Mouse (Mus musculus) lung, embryonic 15.5 days (tissue): ENCODE data around the gene Eef2. TPM values are rescaled to one million over a fixed set of nuclear protein-coding genes. Genes with fewer than 3 reads are reported as not detected.
"Not testable (repeated sequence)": the region's sequence is repeated elsewhere in the genome, so short reads cannot be mapped to it uniquely, and the experiment has no call there.

Experiments used
- ATAC-seq: fragments of 200-750 bp; cut with Nextera tagmentation; 2 replicates; pipeline ENCODE4 v1.8.0; 2017; ENCODE audit warnings: moderate number of reproducible peaks, borderline replicate concordance; ENCODE audit not compliant: low FRiP score, low TSS enrichment; ENCODE audit errors: extremely low read depth
- H3K27ac ChIP-seq: fragments of 300-500 bp; sonication (generic); 2 replicates; pipeline ENCODE4 v1.5.1; 2015; ENCODE audit warnings: moderate library complexity, mild to moderate bottlenecking, inconsistent platforms
- H3K27me3 ChIP-seq: fragments of 300-500 bp; sonication (generic); 2 replicates; pipeline ENCODE4 v1.6.1; 2015; ENCODE audit warnings: inconsistent platforms
- H3K36me3 ChIP-seq: fragments of 300-500 bp; sonication (generic); 2 replicates; pipeline ENCODE4 v1.6.1; 2015; ENCODE audit warnings: inconsistent platforms
- H3K4me1 ChIP-seq: fragments of 300-500 bp; sonication (generic); 2 replicates; pipeline ENCODE4 v1.6.1; 2015; ENCODE audit warnings: inconsistent platforms
- H3K4me2 ChIP-seq: fragments of 300-500 bp; sonication (generic); 2 replicates; pipeline ENCODE4 v1.6.1; 2015; ENCODE audit warnings: inconsistent platforms, mild to moderate bottlenecking, moderate library complexity
- H3K4me3 ChIP-seq: fragments of 300-500 bp; sonication (generic); 2 replicates; pipeline ENCODE4 v1.5.1; 2015; ENCODE audit warnings: mild to moderate bottlenecking, inconsistent platforms
- H3K9ac ChIP-seq: fragments of 300-500 bp; sonication (generic); 2 replicates; pipeline ENCODE4 v1.6.1; 2015; ENCODE audit warnings: inconsistent platforms
- H3K9me3 ChIP-seq: fragments of 300-500 bp; sonication (generic); 2 replicates; pipeline ENCODE4 v1.6.1; 2016; ENCODE audit warnings: inconsistent platforms
- WGBS: fragments of 180-500 bp; shearing (Covaris S2); methylation state at CpG from one replicate; pipeline ENCODE4 v1.1.7; 2015; 5-methylcytosine and 5-hydroxymethylcytosine counted together
- polyA plus RNA-seq: library from polyadenylated mRNA; unstranded; fragments of >200 nt; fragmentation: Nextera tagmentation; extraction: Ambion mirVana; gene quantifications from 2 replicates; pipeline ENCODE4 v1.2.1, GENCODE M21; 2015

Eef2 gene
- polyA plus RNA-seq, 1 experiment from 2014 or later: 596 TPM

DNA sequence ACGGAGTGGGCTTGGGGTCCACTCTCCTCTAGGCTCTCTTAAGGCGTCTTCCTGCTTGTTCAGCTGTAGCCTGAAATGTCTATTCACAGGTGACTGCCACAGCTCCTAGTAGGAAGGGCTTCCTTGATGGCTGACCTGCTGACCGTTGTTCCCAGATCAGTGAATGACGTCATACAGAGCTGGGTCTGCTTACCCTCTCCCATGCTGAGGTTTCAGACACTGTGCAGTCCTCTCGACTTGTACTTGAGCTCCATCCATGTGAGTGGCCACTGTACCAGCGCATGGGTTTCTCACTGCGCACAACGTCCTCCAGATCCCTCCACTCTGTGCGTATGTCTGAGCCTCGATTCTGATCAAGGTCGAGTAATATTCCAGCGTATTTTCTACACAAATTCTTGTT is 23.8 kb upstream of the Eef2 start:
- ATAC-seq: no peak
- Histone ChIP-seq H3K36me3 (peaks cover 84% of the 10 kb centered on the region), H3K4me1 (no peaks in the 10 kb centered on the region), H3K27me3 (no peaks in the 10 kb centered on the region), H3K4me2 (no peak overlapping the region), H3K27ac (no peak overlapping the region), H3K9ac (no peak overlapping the region), H3K4me3 (no peak overlapping the region), H3K9me3 (no peaks in the 10 kb centered on the region)
- 63% methylated on average over 12 of the region's 12 CpGs for WGBS

DNA sequence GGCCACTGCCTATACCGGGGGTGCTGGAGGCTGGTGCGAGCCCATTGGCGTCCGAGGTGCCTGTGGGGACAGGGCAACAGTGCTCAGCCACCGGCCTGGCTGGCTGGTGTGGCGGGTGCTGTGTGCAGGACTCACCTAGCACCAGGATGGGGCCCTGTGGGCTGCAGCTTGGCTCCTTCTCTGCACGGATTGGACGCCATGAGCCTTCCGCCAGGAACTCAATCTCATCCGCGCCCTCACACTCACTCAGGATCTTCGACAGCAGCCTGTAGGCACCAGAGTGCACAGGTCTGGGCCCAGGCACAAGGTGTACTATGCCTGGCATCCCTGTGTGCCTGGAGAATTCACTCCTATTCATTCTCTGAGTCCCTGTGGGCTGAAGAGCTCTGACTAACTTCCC is 22.1 kb upstream of the Eef2 start:
- WGBS: 85% methylated on average over 12 of the region's 12 CpGs
- H3K4me2 ChIP-seq: no peak overlapping the region
- no peak for ATAC-seq
- H3K27me3 ChIP-seq: no peaks in the 10 kb centered on the region
- H3K4me3 ChIP-seq: no peak overlapping the region
- H3K27ac ChIP-seq: no peak overlapping the region
- H3K4me1 ChIP-seq: no peaks in the 10 kb centered on the region
- H3K9ac ChIP-seq: no peak overlapping the region
- peaks cover 77% of the 10 kb centered on the region for H3K36me3 ChIP-seq
- H3K9me3 ChIP-seq: no peaks in the 10 kb centered on the region

DNA sequence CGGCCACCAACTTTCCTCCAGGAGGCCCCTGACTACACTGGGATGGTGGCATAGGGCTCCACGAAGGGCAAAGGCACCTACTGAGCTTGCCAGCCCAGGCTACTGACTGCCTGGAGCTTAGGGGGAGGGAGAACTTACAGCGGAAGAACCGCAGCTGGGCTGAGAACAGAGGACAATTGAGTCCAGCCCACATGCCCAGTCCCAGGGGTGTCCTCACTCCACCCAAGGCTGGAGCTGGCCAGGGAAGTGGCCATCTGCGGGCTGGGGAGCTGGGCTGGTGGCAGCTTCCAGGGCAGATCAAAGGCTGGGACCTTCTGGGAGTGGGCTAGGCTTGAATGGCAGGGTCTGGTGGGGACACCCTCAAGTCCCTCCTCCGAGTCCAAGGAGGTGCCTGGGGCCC is 21.7 kb upstream of the Eef2 start:
- no peak overlapping the region for H3K9ac ChIP-seq
- 80% methylated on average over 6 of the region's 6 CpGs for WGBS
- ATAC-seq: no peak
- no peaks in the 10 kb centered on the region for H3K4me1 ChIP-seq
- no peak overlapping the region for H3K4me2 ChIP-seq
- H3K4me3 ChIP-seq: no peak overlapping the region
- H3K27ac ChIP-seq: no peak overlapping the region
- peaks cover 73% of the 10 kb centered on the region for H3K36me3 ChIP-seq
- H3K9me3 ChIP-seq: no peaks in the 10 kb centered on the region
- H3K27me3 ChIP-seq: no peaks in the 10 kb centered on the region

DNA sequence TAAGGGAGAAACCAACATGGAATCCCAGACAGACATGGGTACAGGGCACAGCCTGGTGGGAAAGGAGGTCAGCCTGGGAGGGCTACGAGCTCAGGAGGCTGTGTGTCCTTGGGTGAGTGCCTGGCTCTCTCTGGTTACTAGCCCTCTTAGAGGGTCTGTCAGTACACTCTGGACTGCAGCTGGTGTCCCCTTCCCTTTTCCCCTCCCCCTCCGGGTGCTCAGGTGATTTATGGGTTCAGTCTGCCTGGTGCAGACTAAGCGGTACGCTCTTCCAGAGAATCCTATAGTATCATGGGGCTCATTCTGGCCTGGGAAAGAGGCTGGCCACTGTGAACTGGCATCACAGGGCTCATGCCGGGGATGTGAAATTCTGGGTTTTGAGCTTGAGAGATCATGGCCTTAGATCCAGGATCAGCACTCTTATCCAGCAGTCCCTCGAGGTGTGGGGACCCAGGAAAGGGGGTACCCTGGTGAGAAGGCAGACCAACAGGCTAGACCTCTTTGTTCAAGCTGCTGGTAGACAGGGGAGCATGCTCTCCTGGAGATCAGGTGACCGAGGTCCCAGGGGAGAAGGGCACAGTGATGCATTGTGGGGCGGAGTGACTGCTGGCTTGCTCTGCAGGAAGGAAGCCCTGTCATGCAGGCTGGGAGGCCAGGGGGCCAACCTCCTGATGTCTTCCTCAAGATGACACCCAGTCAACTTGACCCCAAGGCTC is 14.7 kb upstream of the Eef2 start:
- Histone ChIP-seq H3K36me3 (peaks cover 50% of the 10 kb centered on the region), H3K4me1 (peaks cover 17% of the 10 kb centered on the region), H3K9me3 (no peaks in the 10 kb centered on the region), H3K4me3 (no peak overlapping the region), H3K27me3 (no peaks in the 10 kb centered on the region), H3K27ac (no peak overlapping the region), H3K4me2 (no peak overlapping the region), H3K9ac (no peak overlapping the region)
- WGBS: 83% methylated on average over 8 of the region's 8 CpGs
- no peak for ATAC-seq

DNA sequence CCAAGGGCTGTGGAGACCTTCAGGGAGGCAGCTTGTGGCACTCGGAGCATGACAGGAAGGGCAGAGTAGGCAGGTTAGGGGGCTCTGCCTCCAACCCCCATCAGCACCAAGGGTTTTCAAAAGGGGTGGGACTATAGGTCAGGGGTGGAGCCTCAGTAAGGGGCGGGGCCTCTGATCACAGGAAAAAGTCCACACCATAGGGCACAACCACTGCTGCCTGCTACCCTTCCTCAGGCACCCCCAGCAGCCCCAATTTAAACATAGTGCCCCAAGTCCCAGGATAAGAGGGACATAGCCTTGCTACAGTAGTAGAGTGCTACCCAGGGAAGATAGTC is 14.1 kb upstream of the Eef2 start:
- WGBS: 60% methylated on average over 2 of the region's 2 CpGs
- Histone ChIP-seq H3K9ac (no peak overlapping the region), H3K4me1 (peaks cover 20% of the 10 kb centered on the region), H3K36me3 (peaks cover 45% of the 10 kb centered on the region), H3K4me2 (no peak overlapping the region), H3K27me3 (no peaks in the 10 kb centered on the region), H3K9me3 (no peaks in the 10 kb centered on the region), H3K4me3 (no peak overlapping the region), H3K27ac (no peak overlapping the region)
- ATAC-seq: no peak

DNA sequence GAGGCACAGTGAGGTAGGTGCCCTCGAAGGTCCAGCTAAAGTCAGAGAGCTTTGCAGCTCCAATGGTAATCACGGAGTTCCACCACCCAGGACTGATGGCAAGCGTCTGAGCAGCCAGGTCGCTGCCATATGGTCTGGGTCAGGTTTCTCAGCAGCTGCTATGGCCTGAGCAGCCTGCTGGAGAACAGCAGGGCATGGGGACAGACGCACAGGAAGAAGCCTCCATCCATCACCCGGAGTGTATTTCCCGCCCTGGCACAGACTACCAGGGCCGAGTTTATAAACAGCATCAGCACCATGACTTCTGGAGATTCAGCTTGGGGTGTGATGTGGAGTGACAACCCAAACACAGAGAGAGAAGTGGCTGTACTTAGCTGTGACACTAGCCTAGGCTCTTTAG is 11.3 kb upstream of the Eef2 start:
- Histone ChIP-seq H3K9me3 (no peaks in the 10 kb centered on the region), H3K4me1 (peaks cover 30% of the 10 kb centered on the region), H3K4me2 (no peak overlapping the region), H3K36me3 (peaks cover 30% of the 10 kb centered on the region), H3K4me3 (no peak overlapping the region), H3K27me3 (no peaks in the 10 kb centered on the region), H3K27ac (no peak overlapping the region), H3K9ac (no peak overlapping the region)
- ATAC-seq: no peak
- 56% methylated on average over 8 of the region's 8 CpGs for WGBS

DNA sequence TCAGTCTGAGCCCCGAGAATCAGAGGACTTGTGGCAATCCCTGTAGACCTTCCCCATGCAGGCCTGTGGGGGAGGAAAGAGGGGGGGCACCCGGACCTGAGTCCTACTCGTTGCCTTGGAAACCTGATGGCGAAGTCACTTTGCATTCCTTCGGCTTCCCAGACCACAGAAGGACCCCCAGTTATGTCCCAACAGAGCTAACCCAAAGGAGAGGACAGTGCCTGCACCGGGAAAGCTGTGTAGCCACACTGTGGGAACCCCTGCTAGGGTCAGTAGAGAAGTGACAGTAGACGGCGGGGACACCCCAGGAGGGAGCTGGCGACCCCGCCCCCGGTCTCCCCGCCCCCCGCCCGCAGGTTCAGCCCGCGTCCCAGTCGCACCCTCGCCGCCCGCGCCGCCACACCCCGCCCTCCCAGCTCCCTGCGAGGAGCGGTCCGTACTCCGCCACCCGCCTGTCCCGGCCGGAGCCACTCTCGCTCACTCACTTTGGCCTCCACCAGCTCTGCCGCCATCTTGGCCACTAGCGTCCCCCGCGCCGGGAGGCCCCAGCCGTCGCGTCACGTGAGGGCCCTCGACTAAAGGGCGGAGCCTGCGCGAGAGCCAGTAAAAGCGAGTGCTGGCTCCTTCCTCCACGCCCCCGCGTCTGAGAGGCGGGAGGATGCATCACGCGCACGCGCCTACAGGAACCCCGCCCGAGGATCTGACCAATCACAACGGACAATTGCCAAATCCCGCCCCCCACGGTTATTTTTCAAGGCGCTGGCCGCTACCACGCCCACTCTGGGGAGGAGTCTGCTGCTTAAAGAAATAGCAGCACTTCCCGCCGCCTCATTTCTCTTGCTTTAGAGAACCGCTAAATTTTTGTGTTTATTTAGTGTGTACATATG is 9.0 kb upstream of the Eef2 start, which contains the start of gene Pias4:
Pias4 (minus strand) TSS at position 724 of the 887 bp plus-strand sequence.
- Histone ChIP-seq H3K9me3 (no peaks in the 10 kb centered on the region), H3K4me2 (peak within 1 kb of the TSS; percentile 77), H3K27ac (peak within 1 kb of the TSS; percentile 79), H3K4me3 (peak within 1 kb of the TSS; percentile 80), H3K27me3 (no peaks in the 10 kb centered on the region), H3K9ac (peak within 1 kb of the TSS; percentile 78), H3K36me3 (peaks cover 11% of the 10 kb centered on the region), H3K4me1 (peaks cover 30% of the 10 kb centered on the region)
- WGBS: under 1% methylated on average over 59 of the region's 64 CpGs
- ATAC-seq: peak; percentile 90

DNA sequence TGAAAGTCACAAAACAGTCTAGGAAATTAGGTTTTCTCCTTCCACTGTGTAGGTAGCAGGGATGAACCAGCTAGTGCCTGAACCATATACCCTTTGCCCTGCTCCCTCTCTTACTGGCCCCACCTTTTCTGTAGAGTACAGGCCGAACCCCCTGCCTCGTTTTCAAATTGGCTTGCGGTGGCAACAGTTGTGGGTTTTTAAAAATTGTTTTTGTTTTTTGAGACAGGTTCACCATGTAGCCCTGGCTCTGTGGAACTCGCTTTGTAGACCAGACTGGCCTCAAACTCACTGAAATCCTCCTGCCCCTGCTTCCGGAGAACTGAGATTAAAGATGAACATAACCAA is 8.4 kb upstream of the Eef2 start:
- Histone ChIP-seq H3K4me3 (peak overlapping the region; percentile 80), H3K27me3 (no peaks in the 10 kb centered on the region), H3K9ac (peak overlapping the region; percentile 46; the same call in 1 of the 2 replicates), H3K27ac (peak overlapping the region; percentile 79), H3K36me3 (peaks cover 6% of the 10 kb centered on the region), H3K4me2 (peak overlapping the region; percentile 77), H3K9me3 (no peaks in the 10 kb centered on the region), H3K4me1 (peaks cover 32% of the 10 kb centered on the region)
- WGBS: 11% methylated on average over 5 of the region's 5 CpGs
- peak; percentile 52 for ATAC-seq

DNA sequence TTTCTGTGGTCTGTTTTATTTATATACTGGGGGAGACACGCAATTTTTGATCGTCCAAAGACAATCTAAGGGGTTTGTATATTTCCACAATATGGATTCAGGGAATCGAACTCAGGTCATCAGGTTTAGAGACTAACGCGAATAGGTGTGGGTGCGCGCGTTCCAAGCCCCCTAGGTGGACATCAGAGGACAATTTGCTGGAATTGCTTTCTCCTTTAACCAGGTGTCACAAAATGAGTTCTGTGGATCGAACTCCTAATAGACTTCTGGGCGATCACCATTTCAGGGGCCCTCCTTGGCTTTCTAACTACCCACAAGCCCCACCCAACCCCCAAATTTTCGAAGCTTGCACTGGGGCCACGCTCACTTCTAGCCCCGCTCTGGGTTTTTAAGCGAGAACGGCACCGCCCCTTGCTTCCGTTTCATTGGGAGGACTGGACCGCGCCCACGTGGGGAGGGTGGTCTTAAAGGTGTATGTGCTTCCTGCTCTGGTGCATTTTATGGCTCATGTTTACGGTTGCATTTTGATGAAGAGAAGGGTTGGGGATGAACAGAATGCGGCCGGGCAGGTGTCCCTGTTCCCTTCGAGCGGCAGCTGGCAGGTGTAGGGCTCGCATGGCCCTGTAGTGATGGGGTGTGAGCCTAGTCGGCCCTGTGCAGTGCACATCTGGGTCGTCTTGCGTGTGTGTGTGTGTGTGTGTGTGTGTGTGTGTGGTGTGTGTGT is 7.7 kb upstream of the Eef2 start:
- Histone ChIP-seq H3K4me3 (peak overlapping the region; percentile 80), H3K4me1 (peaks cover 38% of the 10 kb centered on the region), H3K9me3 (no peaks in the 10 kb centered on the region), H3K4me2 (peak overlapping the region; percentile 77), H3K27me3 (no peaks in the 10 kb centered on the region), H3K9ac (peak overlapping the region; percentile 46), H3K36me3 (peaks cover 2% of the 10 kb centered on the region), H3K27ac (peak overlapping the region; percentile 79)
- 2% methylated on average over 29 of the region's 29 CpGs for WGBS
- ATAC-seq: peak; percentile 50

DNA sequence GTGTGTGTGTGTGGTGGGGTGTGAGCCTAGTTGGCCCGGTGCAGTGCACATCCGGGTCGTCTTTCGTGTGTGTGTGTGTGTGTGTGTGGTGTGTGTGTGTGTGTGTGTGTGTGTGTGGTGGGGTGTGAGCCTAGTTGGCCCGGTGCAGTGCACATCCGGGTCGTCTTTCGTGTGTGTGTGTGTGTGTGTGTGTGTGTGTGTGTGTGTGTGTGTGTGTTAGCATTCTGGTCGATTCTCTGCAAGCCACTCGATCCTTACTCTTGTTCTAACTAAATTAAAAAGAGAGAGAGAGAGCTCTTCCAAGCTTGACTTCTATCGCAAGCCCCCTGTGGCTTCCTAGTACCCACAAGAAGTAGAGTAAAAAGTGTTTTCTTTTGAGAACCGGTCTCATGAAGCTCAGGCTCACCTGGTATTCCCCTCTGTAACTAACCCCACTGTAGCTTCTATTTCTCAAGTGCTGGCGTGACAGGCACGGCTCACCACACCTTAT is 7.0 kb upstream of the Eef2 start:
- 0 out of 2 replicates have a peak, but pooled peaks have one; percentile 20 for ATAC-seq
- Histone ChIP-seq H3K4me1 (peaks cover 45% of the 10 kb centered on the region), H3K4me2 (peak overlapping the region; percentile 77), H3K27ac (peak overlapping the region; percentile 44; the same call in 1 of the 2 replicates)
- H3K27me3 ChIP-seq, H3K36me3 ChIP-seq, H3K4me3 ChIP-seq, H3K9ac ChIP-seq, H3K9me3 ChIP-seq: not testable (repeated sequence)
- 19% methylated on average over 11 of the region's 14 CpGs for WGBS

DNA sequence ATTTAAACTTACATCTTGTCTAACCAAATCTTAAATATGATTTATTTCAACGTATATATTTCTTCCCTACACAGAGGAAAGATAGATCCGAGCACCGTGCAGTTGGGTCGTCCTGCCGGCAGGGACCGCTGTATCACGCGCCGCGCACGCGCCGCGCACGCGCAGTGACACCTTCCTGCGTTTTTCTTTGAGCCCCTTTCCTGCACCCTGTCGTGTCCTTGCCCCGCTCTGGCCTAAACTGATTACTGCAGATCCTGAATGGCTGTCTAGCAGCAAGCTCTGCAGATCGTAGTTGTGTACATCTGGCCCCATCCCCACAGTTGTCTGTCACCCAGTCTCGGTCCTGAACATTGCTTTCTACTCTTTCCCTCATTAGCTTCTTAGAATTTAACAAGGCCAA is 3.3 kb upstream of the Eef2 start:
- no peak for ATAC-seq
- 9% methylated on average over 21 of the region's 21 CpGs for WGBS

More for the DNA sequence above, 3.3 kb upstream of the Eef2 start:
- H3K27ac ChIP-seq: peak overlapping the region; percentile 76
- peaks cover 45% of the 10 kb centered on the region for H3K4me1 ChIP-seq
- 0 out of 2 replicates have a peak overlapping the region, but pooled peaks have one; percentile 14 for H3K4me3 ChIP-seq
- no peaks in the 10 kb centered on the region for H3K27me3 ChIP-seq
- H3K4me2 ChIP-seq: peak overlapping the region; percentile 43
- H3K9ac ChIP-seq: peak overlapping the region; percentile 31
- H3K36me3 ChIP-seq: peaks cover 7% of the 10 kb centered on the region
- no peaks in the 10 kb centered on the region for H3K9me3 ChIP-seq
